Mouse (Mus musculus) limb, embryonic 11.5 days (tissue): Measurements from ENCODE around the gene Rnase4. TPM values are rescaled to one million over a fixed set of nuclear protein-coding genes. Genes with fewer than 3 reads are reported as not detected.
A peak's percentile ranks its signal among the peaks of the same experiment; 100 is the strongest.

ENCODE experiments used
- ATAC-seq: fragments of 200-750 bp; cut with Nextera tagmentation; 2 replicates; pipeline ENCODE4 v1.8.0; 2017; ENCODE audit warnings: low read depth; ENCODE audit not compliant: insufficient number of reproducible peaks, low FRiP score, low TSS enrichment
- DNase-seq: peaks from one replicate; pipeline ENCODE4 v3.0.0-alpha.2; 2015; ENCODE audit warnings: low spot score
- H3K27ac ChIP-seq: fragments of 300-500 bp; sonication (generic); replicated peaks from 2 replicates; pipeline ENCODE4 v1.5.1; 2014; ENCODE audit warnings: low read depth, mild to moderate bottlenecking, low read length
- H3K27me3 ChIP-seq: fragments of 300-500 bp; sonication (generic); 2 replicates; pipeline ENCODE4 v1.6.1; 2014; ENCODE audit warnings: mild to moderate bottlenecking, low read length, mixed read lengths; ENCODE audit not compliant: control insufficient read depth, insufficient read depth
- H3K36me3 ChIP-seq: fragments of 300-500 bp; sonication (generic); 2 replicates; pipeline ENCODE4 v1.6.1; 2014; ENCODE audit warnings: mild to moderate bottlenecking, low read length, moderate library complexity, mixed read lengths; ENCODE audit not compliant: control insufficient read depth, insufficient read depth
- H3K4me1 ChIP-seq: fragments of 300-500 bp; sonication (generic); 2 replicates; pipeline ENCODE4 v1.6.1; 2014; ENCODE audit warnings: low read length, mixed read lengths; ENCODE audit not compliant: control insufficient read depth, insufficient read depth
- H3K4me2 ChIP-seq: fragments of 300-500 bp; sonication (generic); 2 replicates; pipeline ENCODE4 v1.6.1; 2014; ENCODE audit warnings: low read depth, mild to moderate bottlenecking, moderate library complexity; ENCODE audit not compliant: severe bottlenecking
- H3K4me3 ChIP-seq: fragments of 300-500 bp; sonication (generic); 2 replicates; pipeline ENCODE4 v1.5.1; 2014; ENCODE audit warnings: low read depth, low read length
- H3K9ac ChIP-seq: fragments of 300-500 bp; sonication (generic); 2 replicates; pipeline ENCODE4 v1.6.1; 2014; ENCODE audit warnings: mild to moderate bottlenecking, low read length
- H3K9me3 ChIP-seq: fragments of 300-500 bp; sonication (generic); 2 replicates; pipeline ENCODE4 v1.6.1; 2016; ENCODE audit warnings: low read length; ENCODE audit not compliant: control insufficient read depth
- WGBS: fragments of 180-500 bp; shearing (Covaris S2); extraction: QIAGEN DNeasy Blood & Tissue Kit; methylation state at CpG from one replicate; pipeline ENCODE4 v1.1.7; 2014; 5-methylcytosine and 5-hydroxymethylcytosine counted together
- polyA plus RNA-seq: library from polyadenylated mRNA; unstranded; fragments of >200 nt; fragmentation: Nextera tagmentation; extraction: Ambion mirVana; gene quantifications from 2 replicates; pipeline ENCODE4 v1.2.1, GENCODE M21; 2014

The Rnase4 gene
- 7.1 and 8.8 TPM in 2 replicates for polyA plus RNA-seq

DNA sequence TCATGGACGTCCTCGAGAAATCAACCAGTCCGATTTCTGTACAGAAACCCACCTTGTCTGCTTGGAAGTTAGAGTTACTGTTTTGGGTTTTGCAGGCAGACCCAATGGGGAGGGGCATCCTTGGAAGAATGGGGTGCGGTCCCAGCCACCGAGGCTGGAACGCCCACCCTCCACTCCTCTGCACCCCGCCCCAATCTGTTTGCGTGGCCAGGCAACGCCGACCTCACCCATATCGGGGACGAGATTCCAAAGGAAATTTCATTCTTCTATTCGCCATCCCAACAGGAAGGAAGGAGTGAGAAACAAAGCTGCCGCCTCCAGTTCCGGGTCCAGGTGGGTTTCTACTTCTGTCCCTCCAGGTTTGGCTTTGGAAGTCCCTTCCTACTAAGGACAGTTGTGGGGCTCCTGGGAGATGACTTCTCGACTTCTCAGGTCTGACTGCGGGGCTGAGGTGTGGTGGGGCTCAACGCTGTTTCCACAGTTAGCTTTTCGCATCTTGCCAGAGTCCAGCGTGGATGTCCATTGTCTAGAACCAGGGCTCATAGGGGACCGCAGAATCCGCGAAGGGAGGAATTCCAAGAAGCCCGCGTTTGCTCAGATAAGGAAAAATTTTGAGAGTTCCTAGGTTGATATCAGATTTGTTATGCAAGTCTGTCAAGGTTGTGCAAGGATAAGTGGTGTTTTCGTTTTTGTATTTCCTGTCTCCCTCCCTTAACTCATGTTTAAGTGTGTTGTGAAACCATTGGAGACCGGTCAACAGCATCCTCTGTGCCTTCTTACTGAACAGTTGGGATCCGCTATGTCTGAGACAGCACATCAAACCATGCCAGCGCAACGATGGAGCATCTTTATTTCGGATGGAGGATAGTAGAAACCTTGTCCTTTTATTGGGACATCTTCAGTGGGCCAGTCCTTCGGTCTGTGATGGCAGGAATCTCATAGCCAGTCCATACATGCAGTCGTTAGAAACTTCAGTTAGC is at the start of gene Rnase4, which contains the start of gene Ang:
Gene Rnase4, plus strand, starts transcription at position 157 of the 980 bp plus-strand sequence.
Gene Ang, plus strand, starts transcription at position 230 of the 980 bp plus-strand sequence.
- Histone ChIP-seq H3K4me2 (peak within 1 kb of the TSS; percentile 74), H3K27me3 (no peaks in the 10 kb centered on the region), H3K9me3 (no peaks in the 10 kb centered on the region), H3K4me3 (peak within 1 kb of the TSS; percentile 63), H3K36me3 (no peaks in the 10 kb centered on the region), H3K27ac (peak within 1 kb of the TSS; percentile 48; the same call in 1 of the 2 replicates), H3K4me1 (no peaks in the 10 kb centered on the region), H3K9ac (peak within 1 kb of the TSS; percentile 59; the same call in 1 of the 2 replicates)
- 10% methylated on average over 33 of the region's 33 CpGs for WGBS
- ATAC-seq (peak; percentile 18; the same call in 1 of the 2 replicates), DNase-seq (peak; percentile 74)

DNA sequence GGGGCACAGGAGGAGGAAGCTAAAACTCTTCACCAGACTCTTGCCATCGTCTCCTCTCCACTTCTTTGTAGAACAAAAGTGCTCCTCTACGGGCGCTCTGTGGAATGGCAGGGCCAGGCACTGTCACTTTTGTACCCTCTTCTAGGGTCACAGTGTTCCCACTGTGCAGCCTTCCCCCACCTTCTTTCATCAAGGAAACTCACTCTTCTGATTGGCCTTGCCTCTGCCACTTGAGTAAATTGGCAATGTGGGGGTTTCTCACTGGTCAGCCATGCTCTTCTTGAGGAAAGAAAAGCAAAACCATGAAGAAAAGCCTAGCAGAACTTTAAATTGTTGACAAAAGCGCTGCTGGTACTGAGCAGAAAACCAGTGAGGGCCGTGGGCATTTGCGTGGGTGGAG is 49.1 kb upstream of the Rnase4 start, which contains the start of gene Rnase9:
Gene Rnase9, minus strand, starts transcription at position 101 of the 400 bp plus-strand sequence.
- no peak for ATAC-seq
- Histone ChIP-seq H3K27me3 (no peaks in the 10 kb centered on the region), H3K4me3 (no peak within 1 kb of the TSS), H3K27ac (no peak within 1 kb of the TSS), H3K9ac (no peak within 1 kb of the TSS), H3K4me1 (no peaks in the 10 kb centered on the region), H3K36me3 (no peaks in the 10 kb centered on the region), H3K4me2 (no peak within 1 kb of the TSS), H3K9me3 (no peaks in the 10 kb centered on the region)
- WGBS, result 80% methylated on average over 6 of the region's 6 CpGs
- DNase-seq, result no peak

DNA sequence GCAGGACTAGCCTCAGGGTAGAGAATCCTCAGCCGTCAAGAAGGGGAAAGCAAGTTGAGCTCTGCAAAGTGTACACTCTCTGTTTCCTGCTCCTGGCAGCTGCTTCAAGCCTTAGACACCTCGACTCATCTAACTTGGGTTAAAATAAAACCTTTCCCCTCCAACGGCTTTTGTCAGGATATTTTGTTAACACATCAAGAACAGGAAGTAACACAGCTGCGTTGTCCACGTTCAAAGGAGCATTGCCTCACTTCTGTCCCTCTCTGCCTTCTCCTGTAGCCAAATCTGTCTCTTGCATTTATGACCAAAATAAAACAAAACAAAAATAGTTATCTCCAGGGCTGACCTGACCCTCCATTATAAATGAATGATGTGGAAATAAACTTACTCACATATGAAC is 43.0 kb upstream of the Rnase4 start:
- WGBS, result 63% methylated on average over 5 of the region's 5 CpGs
- no peak overlapping the region for H3K9ac ChIP-seq
- DNase-seq, result no peak
- H3K4me2 ChIP-seq, result no peak overlapping the region
- no peaks in the 10 kb centered on the region for H3K4me1 ChIP-seq
- H3K36me3 ChIP-seq, result no peaks in the 10 kb centered on the region
- no peaks in the 10 kb centered on the region for H3K9me3 ChIP-seq
- no peaks in the 10 kb centered on the region for H3K27me3 ChIP-seq
- no peak for ATAC-seq
- H3K4me3 ChIP-seq, result no peak overlapping the region
- no peak overlapping the region for H3K27ac ChIP-seq

DNA sequence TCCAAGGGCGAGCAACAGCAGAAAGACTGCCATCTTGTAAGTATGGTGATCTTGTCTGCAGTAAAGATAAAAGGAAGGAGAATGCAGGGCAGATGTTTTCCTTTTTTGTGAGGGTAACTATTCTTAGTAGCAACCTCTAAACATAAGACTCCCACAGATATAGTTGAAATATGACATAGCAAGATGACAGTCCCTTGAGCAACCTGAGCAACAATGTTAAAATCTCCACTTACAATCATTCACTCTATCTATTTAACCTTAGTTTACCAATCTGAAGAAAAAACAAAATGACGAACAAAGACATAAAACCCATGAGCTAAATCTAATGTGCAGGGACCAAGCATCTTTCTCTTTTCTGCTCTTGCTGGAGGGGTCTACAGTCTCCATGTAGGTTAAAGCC is 40.8 kb upstream of the Rnase4 start, which contains the start of gene Rnase11:
Gene Rnase11, minus strand, starts transcription at position 101 of the 400 bp plus-strand sequence.
- H3K4me2 ChIP-seq, result no peak within 1 kb of the TSS
- no peaks in the 10 kb centered on the region for H3K4me1 ChIP-seq
- DNase-seq (no peak), ATAC-seq (no peak)
- no peak within 1 kb of the TSS for H3K4me3 ChIP-seq
- no peaks in the 10 kb centered on the region for H3K9me3 ChIP-seq
- no peak within 1 kb of the TSS for H3K9ac ChIP-seq
- no peaks in the 10 kb centered on the region for H3K27me3 ChIP-seq
- H3K27ac ChIP-seq, result no peak within 1 kb of the TSS
- no peaks in the 10 kb centered on the region for H3K36me3 ChIP-seq
- WGBS, result 86% methylated on average over 2 of the region's 2 CpGs

DNA sequence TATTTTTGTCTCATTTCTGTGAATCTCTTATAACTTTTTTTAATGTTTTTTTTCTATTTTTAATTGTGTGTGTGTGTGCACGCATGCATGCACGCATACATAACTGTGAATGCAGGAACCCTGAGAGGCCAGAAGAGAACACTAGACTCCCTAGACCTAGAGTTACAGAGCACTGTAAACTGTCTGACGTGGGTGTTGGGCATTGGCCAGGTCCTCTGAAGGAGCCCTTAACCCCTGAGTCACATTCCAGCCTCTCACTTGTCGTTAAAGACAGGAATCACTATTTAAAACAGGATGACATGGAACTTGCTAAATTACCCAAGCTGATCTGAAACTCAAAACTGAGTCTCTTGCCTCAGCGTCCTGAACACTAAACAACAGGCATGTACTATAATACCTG is 38.9 kb upstream of the Rnase4 start:
- H3K9ac ChIP-seq, result no peak overlapping the region
- 62% methylated on average over 5 of the region's 5 CpGs for WGBS
- H3K4me1 ChIP-seq, result no peaks in the 10 kb centered on the region
- no peaks in the 10 kb centered on the region for H3K27me3 ChIP-seq
- H3K4me2 ChIP-seq, result no peak overlapping the region
- H3K4me3 ChIP-seq, result no peak overlapping the region
- H3K36me3 ChIP-seq, result no peaks in the 10 kb centered on the region
- ATAC-seq (no peak), DNase-seq (no peak)
- no peaks in the 10 kb centered on the region for H3K9me3 ChIP-seq
- H3K27ac ChIP-seq, result no peak overlapping the region

DNA sequence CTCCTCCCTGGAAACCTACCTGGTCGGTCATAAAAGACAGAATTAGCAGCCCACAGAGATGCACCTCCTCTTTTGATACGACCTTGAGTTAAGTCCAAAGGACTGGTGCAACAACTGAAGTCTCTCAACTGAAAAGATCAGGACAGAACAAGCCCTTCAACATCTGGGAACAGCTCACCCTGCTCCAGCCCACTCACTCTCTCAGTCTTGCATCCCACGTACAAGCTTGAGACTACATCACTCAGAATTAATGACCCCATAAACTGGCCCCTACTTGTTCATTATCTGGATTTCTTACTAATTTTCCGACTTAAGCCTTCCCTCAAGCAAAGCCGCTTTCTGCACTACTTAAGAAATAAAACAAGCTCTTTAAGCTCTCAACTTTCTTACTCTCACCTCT is 37.7 kb upstream of the Rnase4 start:
- H3K27me3 ChIP-seq, result no peaks in the 10 kb centered on the region
- 57% methylated on average over 5 of the region's 5 CpGs for WGBS
- ATAC-seq, result no peak

DNA sequence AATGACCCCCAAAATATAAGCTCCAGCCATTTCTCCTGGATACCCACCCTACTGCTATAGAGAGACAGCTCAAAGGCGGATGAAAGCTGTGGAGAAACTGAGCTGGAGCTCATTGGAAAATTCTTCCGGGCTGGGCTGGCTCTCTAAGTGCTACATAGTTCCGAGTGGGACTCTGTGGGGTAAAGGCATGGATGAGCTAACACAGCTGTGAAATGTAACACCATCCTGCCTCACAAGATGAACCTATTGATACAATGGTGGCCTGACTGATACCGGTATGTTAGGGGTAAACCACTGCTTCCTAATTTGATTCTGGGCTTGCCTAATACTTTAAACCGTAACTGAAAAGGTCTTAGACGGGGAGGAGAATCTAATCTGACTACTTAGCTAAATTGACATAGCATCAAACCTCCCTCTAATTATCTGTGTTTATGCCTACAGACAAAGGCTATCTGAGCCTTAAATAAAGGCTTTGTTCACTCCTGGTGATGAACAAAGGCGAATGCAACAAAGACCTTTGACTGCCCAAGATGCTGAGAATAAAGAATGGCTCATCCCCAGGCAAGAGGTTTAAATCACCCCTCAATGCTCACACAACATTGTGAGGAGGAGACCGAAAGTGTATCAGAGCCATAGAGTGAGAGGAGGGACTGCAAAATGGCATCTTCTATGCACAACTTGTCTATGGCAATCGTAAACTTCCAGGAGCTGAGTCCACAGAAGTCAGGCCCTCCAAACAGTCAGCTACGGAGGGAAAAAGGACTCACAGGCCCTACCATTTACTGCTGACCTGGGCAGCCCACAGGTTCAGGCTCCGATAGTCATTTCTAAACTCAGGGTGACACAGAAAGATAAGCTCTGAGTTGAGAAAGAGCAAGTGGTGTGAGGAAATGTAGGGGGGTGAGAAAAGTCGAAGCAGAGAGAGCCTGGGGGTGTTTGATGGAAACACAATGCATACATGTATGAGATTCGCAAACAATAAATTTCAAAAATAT is 36.3 kb upstream of the Rnase4 start:
- Histone ChIP-seq H3K27ac (no peak overlapping the region), H3K9me3 (no peaks in the 10 kb centered on the region), H3K27me3 (no peaks in the 10 kb centered on the region), H3K4me2 (no peak overlapping the region), H3K36me3 (no peaks in the 10 kb centered on the region), H3K4me3 (no peak overlapping the region), H3K9ac (no peak overlapping the region), H3K4me1 (no peaks in the 10 kb centered on the region)
- WGBS, result 81% methylated on average over 13 of the region's 13 CpGs
- DNase-seq (no peak), ATAC-seq (no peak)

More for the DNA sequence above, 37.7 kb upstream of the Rnase4 start:
- Histone ChIP-seq H3K4me1 (no peaks in the 10 kb centered on the region), H3K4me3 (no peak overlapping the region), H3K27ac (no peak overlapping the region), H3K9ac (no peak overlapping the region), H3K36me3 (no peaks in the 10 kb centered on the region), H3K4me2 (no peak overlapping the region), H3K9me3 (no peaks in the 10 kb centered on the region)
- no peak for DNase-seq

DNA sequence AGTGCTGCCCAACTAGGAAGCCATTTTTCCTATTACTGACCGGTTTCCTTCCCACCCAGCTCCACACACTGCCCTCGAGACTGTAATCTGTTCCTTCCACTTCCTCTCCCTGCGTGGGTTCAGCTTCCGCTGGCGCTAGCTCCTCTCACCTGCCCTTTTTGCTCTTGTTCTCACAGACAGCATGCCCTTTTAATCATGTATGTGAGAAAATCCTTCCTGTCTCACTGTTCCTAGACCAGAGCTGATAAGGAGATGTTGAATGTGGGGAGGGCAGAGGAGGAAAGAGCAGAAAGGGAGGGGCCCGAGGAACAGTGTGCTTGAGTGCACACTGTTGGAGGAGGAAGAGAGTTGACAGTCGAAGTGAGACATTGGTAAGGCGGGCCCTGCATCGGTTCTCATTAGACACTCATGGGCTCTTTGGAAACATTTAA is 33.5 kb upstream of the Rnase4 start, which contains the start of gene Rnase12:
Gene Rnase12, minus strand, starts transcription at position 261 of the 431 bp plus-strand sequence.
- H3K27me3 ChIP-seq, result no peaks in the 10 kb centered on the region
- no peak within 1 kb of the TSS for H3K4me3 ChIP-seq
- ATAC-seq (no peak), DNase-seq (no peak)
- H3K4me2 ChIP-seq, result no peak within 1 kb of the TSS
- no peaks in the 10 kb centered on the region for H3K4me1 ChIP-seq
- H3K27ac ChIP-seq, result no peak within 1 kb of the TSS
- H3K9me3 ChIP-seq, result no peaks in the 10 kb centered on the region
- H3K36me3 ChIP-seq, result no peaks in the 10 kb centered on the region
- WGBS, result 76% methylated on average over 9 of the region's 9 CpGs
- H3K9ac ChIP-seq, result no peak within 1 kb of the TSS
